Mouse (Mus musculus) C2C12 (cell line): ENCODE results near the gene Phgr1.

Source experiments
- CTCF ChIP-seq: IDR thresholded peaks from one replicate; pipeline ENCODE4 v1.5.1; 2011; ENCODE audit not compliant: control insufficient read depth, insufficient read depth, insufficient read length
- MAX ChIP-seq: IDR thresholded peaks from one replicate; pipeline ENCODE4 v1.6.1; 2011; ENCODE audit warnings: mild to moderate bottlenecking, control low read depth
- USF1 ChIP-seq: IDR thresholded peaks from one replicate; pipeline ENCODE4 v1.6.1; 2011; ENCODE audit warnings: low read depth, mild to moderate bottlenecking, control low read depth, moderate library complexity

DNA sequence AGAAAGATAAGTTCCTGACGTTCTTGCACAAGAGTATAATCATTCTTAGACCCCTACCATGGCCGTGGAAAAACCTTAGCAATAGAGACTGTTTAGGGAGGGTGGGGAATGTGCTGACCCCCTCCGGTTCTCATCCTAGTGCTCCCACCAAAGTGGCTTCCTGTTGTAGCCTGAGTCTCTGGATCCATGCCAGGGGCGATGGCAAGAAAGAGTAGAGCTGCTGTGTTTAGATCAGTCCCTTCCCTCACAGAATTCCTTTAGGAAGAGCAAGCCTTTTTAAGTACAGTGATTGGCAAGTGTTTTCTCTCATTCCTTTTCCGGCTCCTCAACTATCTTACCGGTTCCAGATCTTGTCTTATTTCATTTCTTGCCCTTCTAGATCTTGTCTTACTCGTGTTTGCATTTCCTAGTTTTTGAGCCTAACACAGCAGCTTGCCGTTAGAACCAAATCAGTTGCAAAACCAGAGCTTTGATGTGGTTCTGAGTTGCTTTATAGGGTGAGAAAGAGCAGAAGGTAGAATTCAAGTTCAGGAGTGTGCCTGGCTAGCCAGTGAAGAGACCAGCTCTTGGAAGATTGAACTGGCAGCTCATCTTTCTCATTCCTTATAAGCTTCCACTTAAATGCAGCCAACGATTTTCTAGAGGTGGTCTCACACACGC is 25.1 kb upstream of the Phgr1 start:
- TF ChIP-seq CTCF (no peak), MAX (no peak), USF1 (no peak)
